ENCODE assay signal across 8 mouse cellular contexts in genomic region chr10:127289573-127290191, GRCm38 (mm10). TPM values are rescaled to one million over a fixed set of nuclear protein-coding genes. Genes with fewer than 3 reads are reported as not detected.
DNase-seq lines count a peak whose midpoint lies in the region; ATAC-seq and TF ChIP-seq lines count a peak whose summit lies in the region.

No protein-coding gene starts in this region.

- ATAC-seq in neural tube, embryonic 11.5 days (ENCODE audit: insufficient read depth, low FRiP score, low TSS enrichment): 0 out of 2 replicates have a peak, but pooled peaks have one; percentile 3
- no peak for ATAC-seq in hindbrain, embryonic 14.5 days (ENCODE audit: low FRiP score)
- no peak; the same call in 1 of the 2 replicates for ATAC-seq in limb, embryonic 12.5 days (ENCODE audit: insufficient number of reproducible peaks, insufficient read depth, low FRiP score, low TSS enrichment, low read depth)
- 0 out of 2 replicates have a peak, but pooled peaks have one; percentile 1 for ATAC-seq in midbrain, embryonic 11.5 days (ENCODE audit: low FRiP score)

- peak overlapping the region; percentile 90 for H3K27ac ChIP-seq in neural tube, embryonic 11.5 days (ENCODE audit: low read depth, low read length)
- peak overlapping the region; percentile 96 for H3K27ac ChIP-seq in cerebellum, adult 2 months (ENCODE audit: insufficient read depth, low read length)
- peak overlapping the region; percentile 97 for H3K27ac ChIP-seq in hindbrain, embryonic 14.5 days
- peak overlapping the region; percentile 98 for H3K27ac ChIP-seq in limb, embryonic 12.5 days
- H3K27ac ChIP-seq in midbrain, embryonic 11.5 days (ENCODE audit: low read depth, low read length): peak overlapping the region; percentile 97

- H3K4me2 ChIP-seq in neural tube, embryonic 11.5 days (ENCODE audit: low read depth): peak overlapping the region; percentile 91
- peak overlapping the region; percentile 92 for H3K4me2 ChIP-seq in hindbrain, embryonic 14.5 days (replicated peaks)
- peak overlapping the region; percentile 92 for H3K4me2 ChIP-seq in limb, embryonic 12.5 days
- peak overlapping the region; percentile 93 for H3K4me2 ChIP-seq in midbrain, embryonic 11.5 days

- H3K9me3 ChIP-seq in neural tube, embryonic 11.5 days (ENCODE audit: control insufficient read depth, low read length): no peaks in the 10 kb centered on the region
- H3K9me3 ChIP-seq in hindbrain, embryonic 14.5 days (ENCODE audit: control insufficient read depth, low read length): no peaks in the 10 kb centered on the region
- H3K9me3 ChIP-seq in limb, embryonic 12.5 days: no peaks in the 10 kb centered on the region
- no peaks in the 10 kb centered on the region for H3K9me3 ChIP-seq in midbrain, embryonic 11.5 days (ENCODE audit: control insufficient read depth, low read length)

- WGBS in neural tube, embryonic 11.5 days: 2% methylated on average over 15 of the region's 15 CpGs
- under 1% methylated on average over 15 of the region's 15 CpGs for WGBS in cerebellum, adult 2 months
- WGBS in hindbrain, embryonic 14.5 days: 2% methylated on average over 15 of the region's 15 CpGs
- 1% methylated on average over 15 of the region's 15 CpGs for WGBS in limb, embryonic 12.5 days
- WGBS in midbrain, embryonic 11.5 days: 2% methylated on average over 15 of the region's 15 CpGs

- peak overlapping the region; percentile 80 for H3K4me3 ChIP-seq in neural tube, embryonic 11.5 days (ENCODE audit: low read depth, low read length)
- H3K4me3 ChIP-seq in cerebellum, adult 2 months (replicated peaks; ENCODE audit: insufficient read depth, low read depth, low read length): peak overlapping the region; percentile 78
- H3K4me3 ChIP-seq in hindbrain, embryonic 14.5 days (replicated peaks; ENCODE audit: low read length): peak overlapping the region; percentile 78
- peak overlapping the region; percentile 71 for H3K4me3 ChIP-seq in limb, embryonic 12.5 days (replicated peaks)
- peak overlapping the region; percentile 64 for H3K4me3 ChIP-seq in midbrain, embryonic 11.5 days (ENCODE audit: low read depth, low read length)

- TF ChIP-seq CTCF in cerebellum, adult 2 months (IDR thresholded peaks at IDR 0.05; ENCODE audit: borderline replicate concordance, insufficient read depth, low read depth, low read length): no peak

- H3K4me1 ChIP-seq in neural tube, embryonic 11.5 days (ENCODE audit: control insufficient read depth, insufficient read depth, low read length): peaks cover 34% of the 10 kb centered on the region
- peaks cover 17% of the 10 kb centered on the region; the same call in 1 of the 2 replicates for H3K4me1 ChIP-seq in cerebellum, adult 2 months (ENCODE audit: control insufficient read depth, insufficient read depth, low read length)
- H3K4me1 ChIP-seq in hindbrain, embryonic 14.5 days (replicated peaks; ENCODE audit: control insufficient read depth, insufficient read depth, low read length): peaks cover 46% of the 10 kb centered on the region
- peaks cover 60% of the 10 kb centered on the region for H3K4me1 ChIP-seq in limb, embryonic 12.5 days (replicated peaks)
- peaks cover 45% of the 10 kb centered on the region for H3K4me1 ChIP-seq in midbrain, embryonic 11.5 days (ENCODE audit: control insufficient read depth, insufficient read depth, low read length)

- H3K9ac ChIP-seq in neural tube, embryonic 11.5 days (ENCODE audit: low read length): peak overlapping the region; percentile 32
- peak overlapping the region; percentile 83 for H3K9ac ChIP-seq in hindbrain, embryonic 14.5 days
- peak overlapping the region; percentile 80; the same call in 1 of the 2 replicates for H3K9ac ChIP-seq in limb, embryonic 12.5 days (replicated peaks)
- peak overlapping the region; percentile 85 for H3K9ac ChIP-seq in midbrain, embryonic 11.5 days (ENCODE audit: low read length)

- H3K36me3 ChIP-seq in neural tube, embryonic 11.5 days (ENCODE audit: control insufficient read depth, insufficient read depth, low read length): peaks cover 19% of the 10 kb centered on the region
- H3K36me3 ChIP-seq in hindbrain, embryonic 14.5 days (replicated peaks; ENCODE audit: control insufficient read depth, insufficient read depth): peaks cover 41% of the 10 kb centered on the region
- peaks cover 56% of the 10 kb centered on the region for H3K36me3 ChIP-seq in limb, embryonic 12.5 days
- H3K36me3 ChIP-seq in midbrain, embryonic 11.5 days (ENCODE audit: control insufficient read depth, insufficient read depth, low read length): peaks cover 9% of the 10 kb centered on the region; the same call in 1 of the 2 replicates

- peak; percentile 17; the same call in 1 of the 2 replicates for TF ChIP-seq POLR2A in cerebellum, adult 2 months (IDR thresholded peaks at IDR 0.05; ENCODE audit: borderline replicate concordance, insufficient read depth, low read length)

- no peaks in the 10 kb centered on the region for H3K27me3 ChIP-seq in neural tube, embryonic 11.5 days (ENCODE audit: control insufficient read depth, insufficient read depth, low read length)
- no peaks in the 10 kb centered on the region for H3K27me3 ChIP-seq in cerebellum, adult 2 months (ENCODE audit: control insufficient read depth, insufficient read depth, low read length)
- no peaks in the 10 kb centered on the region for H3K27me3 ChIP-seq in hindbrain, embryonic 14.5 days (ENCODE audit: control insufficient read depth, insufficient read depth, low read length)
- H3K27me3 ChIP-seq in limb, embryonic 12.5 days: no peaks in the 10 kb centered on the region
- no peaks in the 10 kb centered on the region for H3K27me3 ChIP-seq in midbrain, embryonic 11.5 days (ENCODE audit: control insufficient read depth, insufficient read depth, low read length)

- DNase-seq in neural tube, embryonic 11.5 days (ENCODE audit: low spot score): no peak
- DNase-seq in neural tube, embryonic 10.5 days (ENCODE audit: extremely low spot score, low spot score): no peak
- DNase-seq in cerebellum, adult 2 months: peak; percentile 84 to 85
- peak; percentile 35 for DNase-seq in forelimb bud, embryonic 11.5 days (ENCODE audit: low read depth, low spot score)
- DNase-seq in hindbrain, embryonic 14.5 days (ENCODE audit: low spot score): peak; percentile 51
- DNase-seq in midbrain, embryonic 11.5 days (ENCODE audit: low spot score, missing footprints): no peak
- DNase-seq in spleen, postnatal 4 days (ENCODE audit: low spot score in 2 of 2): peak; percentile 63 to 78

RNA-seq across cellular contexts. Expression of gene Mbd6, which starts 0.9 kb away (rescaled TPM):
- 17.0 and 17.6 TPM in 2 replicates for polyA plus RNA-seq in neural tube, embryonic 11.5 days (2014; fragmentation: Nextera tagmentation; extraction: Ambion mirVana)
- 47.8 and 51.8 TPM in 2 replicates for polyA plus RNA-seq in cerebellum, adult 2 months (2012; rRNA removed)
- 16.2 and 20.0 TPM in 2 replicates for polyA plus RNA-seq in hindbrain, embryonic 14.5 days (2014; fragmentation: Nextera tagmentation; extraction: Ambion mirVana)
- polyA plus RNA-seq in limb, embryonic 12.5 days (2016; fragmentation: Nextera tagmentation; extraction: Ambion mirVana): 17.2 and 19.8 TPM in 2 replicates
- 12.3 and 16.3 TPM in 2 replicates for polyA plus RNA-seq in midbrain, embryonic 11.5 days (2014; fragmentation: Nextera tagmentation; extraction: Ambion mirVana)

RNA-seq across cellular contexts. Expression of gene Mars, which starts 21.9 kb away (rescaled TPM):
- polyA plus RNA-seq in neural tube, embryonic 11.5 days (2014; fragmentation: Nextera tagmentation; extraction: Ambion mirVana): 164 and 166 TPM in 2 replicates
- 81.6 and 87.4 TPM in 2 replicates for polyA plus RNA-seq in cerebellum, adult 2 months (2012; rRNA removed)
- polyA plus RNA-seq in hindbrain, embryonic 14.5 days (2014; fragmentation: Nextera tagmentation; extraction: Ambion mirVana): 113 and 124 TPM in 2 replicates
- polyA plus RNA-seq in limb, embryonic 12.5 days (2016; fragmentation: Nextera tagmentation; extraction: Ambion mirVana): 144 and 145 TPM in 2 replicates
- 185 and 187 TPM in 2 replicates for polyA plus RNA-seq in midbrain, embryonic 11.5 days (2014; fragmentation: Nextera tagmentation; extraction: Ambion mirVana)

RNA-seq across cellular contexts. Expression of gene Dctn2, which starts 23.5 kb away (rescaled TPM):
- polyA plus RNA-seq in neural tube, embryonic 11.5 days (2014; fragmentation: Nextera tagmentation; extraction: Ambion mirVana): 224 and 230 TPM in 2 replicates
- 322 and 328 TPM in 2 replicates for polyA plus RNA-seq in cerebellum, adult 2 months (2012; rRNA removed)
- 281 and 296 TPM in 2 replicates for polyA plus RNA-seq in hindbrain, embryonic 14.5 days (2014; fragmentation: Nextera tagmentation; extraction: Ambion mirVana)
- polyA plus RNA-seq in limb, embryonic 12.5 days (2016; fragmentation: Nextera tagmentation; extraction: Ambion mirVana): 174 and 183 TPM in 2 replicates
- polyA plus RNA-seq in midbrain, embryonic 11.5 days (2014; fragmentation: Nextera tagmentation; extraction: Ambion mirVana): 196 and 206 TPM in 2 replicates

RNA-seq across cellular contexts. Expression of gene Kif5a, which starts 26.5 kb away (rescaled TPM):
- polyA plus RNA-seq in neural tube, embryonic 11.5 days (2014; fragmentation: Nextera tagmentation; extraction: Ambion mirVana): 43.4 and 51.0 TPM in 2 replicates
- 377 and 378 TPM in 2 replicates for polyA plus RNA-seq in cerebellum, adult 2 months (2012; rRNA removed)
- polyA plus RNA-seq in hindbrain, embryonic 14.5 days (2014; fragmentation: Nextera tagmentation; extraction: Ambion mirVana): 118 and 129 TPM in 2 replicates
- polyA plus RNA-seq in limb, embryonic 12.5 days (2016; fragmentation: Nextera tagmentation; extraction: Ambion mirVana): 5.3 and 5.6 TPM in 2 replicates
- polyA plus RNA-seq in midbrain, embryonic 11.5 days (2014; fragmentation: Nextera tagmentation; extraction: Ambion mirVana): 26.3 and 31.1 TPM in 2 replicates

RNA-seq across cellular contexts. Expression of gene Arhgap9, which starts 32.1 kb away (rescaled TPM):
- 1.1 and 1.8 TPM in 2 replicates for polyA plus RNA-seq in neural tube, embryonic 11.5 days (2014; fragmentation: Nextera tagmentation; extraction: Ambion mirVana)
- polyA plus RNA-seq in cerebellum, adult 2 months (2012; rRNA removed): 0.87 and 0.97 TPM in 2 replicates
- polyA plus RNA-seq in hindbrain, embryonic 14.5 days (2014; fragmentation: Nextera tagmentation; extraction: Ambion mirVana): 0.88 and 1.1 TPM in 2 replicates
- polyA plus RNA-seq in limb, embryonic 12.5 days (2016; fragmentation: Nextera tagmentation; extraction: Ambion mirVana): 5.7 and 6.5 TPM in 2 replicates
- polyA plus RNA-seq in midbrain, embryonic 11.5 days (2014; fragmentation: Nextera tagmentation; extraction: Ambion mirVana): 1.1 and 1.4 TPM in 2 replicates

Comparison
In these comparisons a context has a peak if more than half of its experiments do, and no peak if none do; other contexts are left out.
1. ATAC-seq: peak in neural tube, embryonic 11.5 days (single experiment) and midbrain, embryonic 11.5 days (single experiment); none in hindbrain, embryonic 14.5 days (single experiment) and limb, embryonic 12.5 days (single experiment).
2. DNase-seq: peak in cerebellum, adult 2 months (2 of 2), forelimb bud, embryonic 11.5 days (single experiment), hindbrain, embryonic 14.5 days (single experiment) and spleen, postnatal 4 days (2 of 2); none in neural tube, embryonic 11.5 days (single experiment), neural tube, embryonic 10.5 days (single experiment) and midbrain, embryonic 11.5 days (single experiment).
3. H3K9ac ChIP-seq: peak in every context shown above with its lines; median percentile 85 in midbrain, embryonic 11.5 days; 83 in hindbrain, embryonic 14.5 days; 80 in limb, embryonic 12.5 days; 32 in neural tube, embryonic 11.5 days.
4. Peak in every context shown above with its lines, with median percentiles within 50 percentile points of each other: H3K27ac ChIP-seq, H3K4me2 ChIP-seq and H3K4me3 ChIP-seq.